Mouse (Mus musculus): Measurements from ENCODE around the gene Jagn1.

- TF ChIP-seq POLR2A (IDR thresholded peaks at IDR 0.05; ENCODE audit: borderline replicate concordance, control insufficient read depth, low read depth, low read length), result no peak
- TF ChIP-seq CTCF (IDR thresholded peaks at IDR 0.05; ENCODE audit: control insufficient read depth, insufficient read depth, low read length), result peak; percentile 88
Observed at GRCm38 (mm10) chr6:113469432-113469831, 27.1 kb downstream of the Jagn1 start.
